ENCODE assay signal across 1 mouse cellular context in the genomic region with DNA sequence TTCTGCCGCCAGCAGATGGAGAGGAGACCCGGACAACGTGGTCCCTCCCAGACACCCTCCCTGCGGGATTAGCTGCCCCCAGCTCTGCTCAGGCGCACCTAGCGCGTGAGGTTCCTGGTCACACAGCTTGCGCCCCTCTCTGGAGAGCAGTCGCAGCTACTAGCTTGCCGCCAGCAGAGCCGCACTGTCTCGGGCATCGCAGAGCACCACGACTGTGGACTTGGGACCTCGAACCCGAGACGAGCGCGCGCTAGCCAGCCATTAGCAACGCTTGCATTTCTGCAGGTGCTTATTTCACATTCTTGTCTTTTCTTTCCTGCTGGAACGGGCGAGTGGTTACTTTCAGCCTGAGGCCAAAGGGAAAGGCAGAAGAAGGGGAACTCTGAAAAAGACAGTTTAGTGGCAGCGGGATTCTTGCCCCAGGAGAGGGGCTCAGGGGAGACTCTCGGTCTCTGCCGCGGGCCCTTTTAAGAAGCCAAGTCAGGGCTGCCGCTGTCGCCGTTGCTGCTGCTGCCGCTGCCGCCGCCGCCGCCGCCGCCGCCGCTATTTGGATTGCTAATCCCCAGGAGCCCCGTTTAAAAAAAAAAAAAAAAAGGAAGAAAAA.
TF ChIP-seq lines count a peak whose summit lies in the region.

No protein-coding gene starts in this region.

TF ChIP-seq in CH12.LX, 34 proteins besides CTCF, POLR2A, EP300 and RAD21:
- peak; percentile 51 for TF ChIP-seq ELF1 (IDR thresholded peaks at IDR 0.05; ENCODE audit: low read depth, low read length)
- no peak for TF ChIP-seq ZKSCAN1 (IDR thresholded peaks at IDR 0.05; ENCODE audit: borderline replicate concordance, low read depth, low read length)
- TF ChIP-seq JUN (IDR thresholded peaks at IDR 0.05; ENCODE audit: insufficient read depth, low read depth, low read length), result no peak
- TF ChIP-seq USF1 (IDR thresholded peaks at IDR 0.05; ENCODE audit: low read depth, low read length), result no peak
- TF ChIP-seq NELFE (IDR thresholded peaks at IDR 0.05; ENCODE audit: low read depth, low read length), result peak; percentile 74
- TF ChIP-seq KAT2A (IDR thresholded peaks at IDR 0.05; ENCODE audit: insufficient replicate concordance, low read length), result 0 out of 2 replicates have a peak, but pooled peaks have one; percentile 17
- no peak for TF ChIP-seq HCFC1 (IDR thresholded peaks at IDR 0.05; ENCODE audit: low read depth, low read length)
- TF ChIP-seq BHLHE40 (IDR thresholded peaks at IDR 0.05; ENCODE audit: low read depth, low read length), result peak; percentile 68
- no peak for TF ChIP-seq USF2 (conservative IDR thresholded peaks at IDR 0.05; ENCODE audit: low read depth, low read length)
- TF ChIP-seq CHD2 (IDR thresholded peaks at IDR 0.05; ENCODE audit: low read length), result peak; percentile 13; the same call in 1 of the 2 replicates
- TF ChIP-seq E2F4 (IDR thresholded peaks at IDR 0.05; ENCODE audit: insufficient replicate concordance, low read depth, low read length), result no peak
- TF ChIP-seq MEF2A (IDR thresholded peaks at IDR 0.05; ENCODE audit: borderline replicate concordance, low read depth, low read length), result peak; percentile 59
- peak; percentile 89 for TF ChIP-seq MAX (IDR thresholded peaks at IDR 0.05; ENCODE audit: low read length)
- TF ChIP-seq MYC (IDR thresholded peaks at IDR 0.05; ENCODE audit: low read depth, low read length), result peak; percentile 66
- no peak for TF ChIP-seq TBP (conservative IDR thresholded peaks at IDR 0.05; ENCODE audit: low read depth, low read length)
- TF ChIP-seq MXI1 (IDR thresholded peaks at IDR 0.05; ENCODE audit: low read depth, low read length), result peak; percentile 56
- 0 out of 2 replicates have a peak, but pooled peaks have one; percentile 64 for TF ChIP-seq ZMIZ1 (IDR thresholded peaks at IDR 0.05; ENCODE audit: low read depth, low read length)
- no peak for TF ChIP-seq MAFK (IDR thresholded peaks at IDR 0.05; ENCODE audit: insufficient replicate concordance, low read length)
- TF ChIP-seq POLR2AphosphoS2 (IDR thresholded peaks at IDR 0.05; ENCODE audit: low read depth, low read length), result no peak
- TF ChIP-seq CHD1 (IDR thresholded peaks at IDR 0.05; ENCODE audit: low read depth, low read length), result no peak
- peak; percentile 37; the same call in 1 of the 2 replicates for TF ChIP-seq IRF4 (IDR thresholded peaks at IDR 0.05; ENCODE audit: low read depth, low read length)
- peak; percentile 79 for TF ChIP-seq SMC3 (IDR thresholded peaks at IDR 0.05; ENCODE audit: low read depth, low read length)
- no peak for TF ChIP-seq PAX5 (IDR thresholded peaks at IDR 0.05; ENCODE audit: low read length)
- peak; percentile 91 for TF ChIP-seq MAZ (IDR thresholded peaks at IDR 0.05; ENCODE audit: low read depth, low read length)
- peak; percentile 50; the same call in 1 of the 2 replicates for TF ChIP-seq UBTF (IDR thresholded peaks at IDR 0.05; ENCODE audit: low read depth, low read length)
- TF ChIP-seq NRF1 (IDR thresholded peaks at IDR 0.05; ENCODE audit: low read depth, low read length), result peak; percentile 72
- TF ChIP-seq RCOR1 (conservative IDR thresholded peaks at IDR 0.05; ENCODE audit: low read depth, low read length), result 0 out of 2 replicates have a peak, but pooled peaks have one; percentile 3
- TF ChIP-seq ETS1 (conservative IDR thresholded peaks at IDR 0.05; ENCODE audit: low read depth, low read length), result no peak
- TF ChIP-seq TCF12 (IDR thresholded peaks at IDR 0.05; ENCODE audit: low read depth, low read length), result peak; percentile 73; the same call in 1 of the 2 replicates
- TF ChIP-seq ZNF384 (IDR thresholded peaks at IDR 0.05; ENCODE audit: low read depth, low read length), result no peak
- no peak for TF ChIP-seq JUND (conservative IDR thresholded peaks at IDR 0.05; ENCODE audit: low read depth, low read length)
- TF ChIP-seq ZC3H11A (IDR thresholded peaks at IDR 0.05; ENCODE audit: low read depth, low read length), result 0 out of 2 replicates have a peak, but pooled peaks have one; percentile 1
- TF ChIP-seq GABPA (IDR thresholded peaks at IDR 0.05; ENCODE audit: insufficient replicate concordance, low read depth, low read length), result no peak
- peak; percentile 46; the same call in 1 of the 2 replicates for TF ChIP-seq SIN3A (IDR thresholded peaks at IDR 0.05; ENCODE audit: low read length)
TF ChIP-seq in CH12.LX: peak in this region for 19.
